Mouse (Mus musculus): ENCODE measurements at regions not wholly inside any gene's neighbourhood (a gene's known extent, or its start where the extent isn't known, plus 50 kb on each side); places are given as distances from the start of the nearest gene placed in this dataset.

DNA sequence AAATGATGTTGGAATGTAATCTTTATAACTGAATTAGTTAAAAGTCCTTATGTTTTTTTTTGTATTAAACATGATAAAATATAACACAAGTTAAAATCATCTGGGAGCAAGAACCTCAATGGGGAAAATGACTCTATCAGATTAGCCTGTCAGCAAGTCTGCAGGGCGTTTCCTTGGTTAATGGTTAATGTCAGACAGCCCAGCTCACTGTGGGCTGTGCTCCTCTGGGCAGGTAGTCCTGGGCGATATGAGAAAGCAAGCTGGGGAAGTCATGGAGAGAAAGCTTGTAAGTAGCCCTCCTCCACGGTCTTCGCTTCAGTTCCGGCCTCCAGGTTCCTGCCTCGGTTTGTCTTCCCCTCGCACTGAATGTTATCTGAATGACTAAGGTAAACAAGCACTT is 379.0 kb upstream of the Prickle1 start:
- in situ Hi-C loops (cut with MboI, MseI), result no loop called here

DNA sequence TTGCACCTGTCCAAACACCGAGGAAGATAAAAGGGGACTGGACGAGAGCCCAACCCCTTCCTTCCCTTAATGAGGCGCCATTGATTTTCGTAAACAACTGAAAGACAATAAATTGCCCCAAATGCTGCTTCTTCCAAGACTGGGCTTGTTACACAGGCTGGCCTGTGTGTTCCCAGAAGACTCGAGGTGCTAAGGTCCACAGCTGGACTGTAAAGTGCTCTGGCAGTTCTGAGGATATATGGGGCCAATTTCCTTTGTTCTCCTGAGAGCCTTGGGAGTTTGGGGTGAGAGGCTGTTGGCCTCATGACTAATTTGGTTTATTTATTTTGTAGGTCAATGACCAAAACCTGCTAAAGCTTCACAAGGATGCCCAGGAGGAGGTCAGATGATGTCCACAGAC is 377.3 kb upstream of the Prickle1 start:
- in situ Hi-C loops (cut with MboI, MseI), result no loop called here

DNA sequence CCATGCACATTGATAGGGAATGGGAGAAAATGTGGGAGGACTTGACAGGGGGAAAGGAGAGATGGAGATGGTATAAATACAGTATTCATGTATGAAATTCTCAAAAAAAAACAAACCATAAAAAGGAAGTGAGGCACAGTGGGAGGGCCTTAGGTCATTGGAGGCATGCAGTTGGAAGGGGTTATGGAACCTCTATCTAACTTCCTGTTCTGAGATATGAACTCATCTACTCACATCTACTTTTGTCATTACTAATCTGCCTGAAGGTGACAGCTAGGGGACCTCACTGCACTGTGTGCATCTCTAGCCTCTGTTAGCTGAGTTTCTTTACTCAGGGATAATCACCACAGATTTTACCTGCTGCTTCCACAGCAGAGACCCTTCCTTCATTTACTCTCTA is 366.3 kb upstream of the Prickle1 start:
- in situ Hi-C loops (cut with MboI, MseI), result no loop called here

DNA sequence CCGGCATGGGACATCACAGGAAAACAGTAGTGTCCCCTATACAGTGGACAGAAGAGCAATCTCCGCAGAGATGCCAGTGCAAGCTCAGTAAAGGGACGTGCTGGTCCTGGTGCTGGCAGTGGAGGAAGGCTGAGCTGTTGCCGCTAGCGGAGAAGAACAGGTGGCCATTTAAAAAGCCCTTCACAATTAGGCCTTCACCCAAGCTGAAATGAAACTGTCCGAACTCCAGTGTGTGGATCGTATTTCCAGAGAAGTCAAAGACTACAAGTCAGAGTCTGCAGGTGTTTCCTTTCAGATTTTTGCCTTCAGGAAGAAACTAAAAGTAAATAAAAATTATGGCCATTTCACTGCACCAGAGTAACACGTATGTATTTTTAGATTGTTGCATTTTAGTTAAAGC is 364.2 kb upstream of the Prickle1 start:
- in situ Hi-C loops (cut with MboI, MseI), result no loop called here

DNA sequence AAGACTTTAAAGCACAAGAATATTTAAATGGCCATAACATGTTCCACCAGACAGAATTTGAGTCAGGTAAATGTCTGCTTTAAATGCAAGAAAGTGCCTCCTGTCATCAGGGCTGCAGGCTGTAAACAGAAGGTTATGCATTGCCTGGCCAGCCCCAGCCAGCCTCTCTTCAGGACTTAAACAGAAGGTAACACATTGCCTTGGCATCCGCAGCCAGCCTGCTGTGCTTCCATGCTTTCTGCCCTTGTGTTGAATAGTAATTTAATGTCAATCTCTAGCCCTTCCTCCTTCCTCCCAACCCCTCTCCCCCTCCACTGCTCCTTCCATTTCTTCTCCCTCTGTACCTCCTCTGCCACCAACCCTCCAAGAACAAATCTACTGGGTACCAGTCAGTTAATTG is 362.4 kb upstream of the Prickle1 start:
- in situ Hi-C loops (cut with MboI, MseI), result no loop called here

DNA sequence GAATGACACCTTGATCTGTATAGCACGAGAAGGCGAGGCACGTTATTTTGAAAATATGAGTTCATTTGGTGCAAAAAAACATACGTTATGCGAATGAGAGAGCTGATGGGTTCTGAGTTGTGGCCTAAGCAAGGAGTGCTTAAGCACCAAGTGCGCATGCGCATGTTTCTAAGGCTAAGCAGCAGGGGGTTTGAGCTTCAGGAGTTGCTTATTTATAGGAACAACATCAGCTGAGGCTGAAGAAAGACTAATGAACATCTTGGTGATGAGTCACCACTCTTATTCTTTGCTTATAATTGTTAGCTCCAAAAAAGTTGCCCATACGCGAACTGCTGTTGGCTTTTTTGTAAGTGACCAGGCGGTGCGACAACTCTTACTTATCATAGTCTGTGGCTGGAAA is 361.1 kb upstream of the Prickle1 start:
- in situ Hi-C loops (cut with MboI, MseI), result no loop called here

DNA sequence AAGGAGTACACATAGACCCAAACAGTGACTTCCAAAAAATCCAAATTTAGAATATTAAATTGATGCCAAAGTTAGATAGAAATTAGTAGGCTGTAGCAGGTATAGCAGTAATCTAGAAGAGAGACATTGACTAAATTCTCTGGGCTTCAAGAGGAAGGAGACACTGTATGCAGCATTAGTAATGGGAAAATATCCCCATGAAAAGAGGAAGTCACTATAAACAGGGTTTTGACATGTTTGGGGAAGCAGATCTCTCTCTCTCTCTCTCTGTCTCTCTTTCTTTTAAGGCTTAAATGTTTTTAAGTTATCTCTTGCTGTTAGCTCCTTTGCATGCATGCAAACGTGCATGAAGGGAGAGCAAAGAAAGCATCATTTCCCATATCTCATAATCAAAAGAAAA is 357.9 kb upstream of the Prickle1 start:
- in situ Hi-C loops (cut with MboI, MseI), result no loop called here

DNA sequence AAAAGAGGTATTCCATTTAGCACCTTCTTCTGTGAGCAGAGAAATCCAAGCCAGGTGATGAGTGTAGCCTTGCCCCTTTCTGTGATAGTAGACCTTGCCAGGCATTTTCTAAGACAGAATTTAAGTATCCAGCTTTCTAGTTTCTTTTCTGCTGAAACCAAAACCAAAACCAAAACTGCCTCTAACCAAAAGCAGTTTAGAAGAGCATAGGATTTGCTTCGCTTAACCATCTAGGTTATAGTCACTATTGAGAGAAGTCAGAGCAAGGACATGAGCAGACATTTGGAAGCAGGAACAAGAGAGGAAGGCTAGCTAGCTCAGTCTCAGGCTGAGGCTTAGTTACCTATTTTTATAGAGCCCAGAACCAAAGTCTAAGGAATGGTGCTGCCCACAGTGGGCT is 354.8 kb upstream of the Prickle1 start:
- in situ Hi-C loops (cut with MboI, MseI), result no loop called here

DNA sequence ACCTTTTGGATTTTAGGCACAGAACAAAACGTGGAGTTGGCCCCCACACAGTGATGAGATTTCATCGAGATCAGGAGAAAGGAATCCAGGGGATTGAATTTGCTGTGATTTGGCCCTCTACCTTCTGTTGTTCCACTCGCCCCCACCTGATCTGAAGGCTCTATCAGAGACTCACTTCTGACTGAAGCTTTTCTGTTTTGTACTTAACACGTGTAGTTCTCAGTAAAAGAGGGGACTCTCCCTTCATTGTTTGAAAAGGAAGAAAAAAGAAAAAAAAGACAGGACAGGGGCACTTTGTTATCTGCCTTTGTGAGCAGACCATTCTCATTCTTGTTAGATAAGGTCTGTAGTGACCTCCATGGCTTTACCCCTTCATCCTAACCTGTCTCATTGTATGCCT is 353.2 kb upstream of the Prickle1 start:
- in situ Hi-C loops (cut with MboI, MseI), result no loop called here

DNA sequence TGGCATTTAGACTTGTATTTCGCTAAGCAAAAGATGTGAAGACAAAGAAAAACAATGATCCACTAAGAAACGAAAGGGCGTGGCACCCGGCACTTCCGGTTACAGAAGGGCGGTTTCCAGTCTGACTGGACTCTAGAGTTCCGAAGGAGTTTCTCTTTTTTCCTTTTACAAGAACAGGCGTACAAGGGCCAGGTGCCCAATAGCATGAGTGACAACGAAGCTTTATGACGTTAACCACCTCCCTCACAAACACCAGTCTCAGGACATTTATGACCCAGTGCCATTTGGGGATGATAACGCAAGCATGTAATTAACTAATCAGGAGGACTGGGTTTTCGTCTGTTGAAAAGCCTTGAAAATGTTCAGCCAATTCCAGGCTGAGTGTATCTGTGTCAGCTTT is 347.9 kb upstream of the Prickle1 start:
- in situ Hi-C loops (cut with MboI, MseI), result no loop called here

DNA sequence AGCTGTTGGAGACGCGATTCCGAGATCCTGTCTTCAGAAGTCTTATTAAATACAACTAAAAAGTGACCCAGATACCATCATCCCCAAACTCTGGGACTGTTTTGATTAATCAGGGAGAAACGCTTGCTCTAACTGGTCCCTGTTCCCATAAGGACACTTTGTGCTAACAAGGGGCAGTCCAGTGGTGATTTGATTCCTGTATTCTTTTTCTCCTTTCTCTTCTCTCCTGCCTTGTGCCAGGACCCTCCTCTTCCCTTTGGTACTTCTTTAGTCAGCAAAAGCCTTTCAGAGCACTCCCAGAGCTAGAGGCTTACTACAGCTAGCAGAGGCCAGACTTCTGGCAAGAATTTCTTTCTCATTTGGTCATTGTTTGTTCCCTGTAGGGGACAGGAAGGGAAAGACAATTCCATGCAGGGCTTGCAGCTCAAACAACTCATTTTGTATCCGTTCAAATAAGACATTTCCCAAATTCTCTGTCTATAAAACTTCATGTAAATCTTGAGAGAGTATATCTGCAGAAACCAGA is 337.3 kb upstream of the Prickle1 start:
- in situ Hi-C loops (cut with MboI, MseI), result no loop called here

DNA sequence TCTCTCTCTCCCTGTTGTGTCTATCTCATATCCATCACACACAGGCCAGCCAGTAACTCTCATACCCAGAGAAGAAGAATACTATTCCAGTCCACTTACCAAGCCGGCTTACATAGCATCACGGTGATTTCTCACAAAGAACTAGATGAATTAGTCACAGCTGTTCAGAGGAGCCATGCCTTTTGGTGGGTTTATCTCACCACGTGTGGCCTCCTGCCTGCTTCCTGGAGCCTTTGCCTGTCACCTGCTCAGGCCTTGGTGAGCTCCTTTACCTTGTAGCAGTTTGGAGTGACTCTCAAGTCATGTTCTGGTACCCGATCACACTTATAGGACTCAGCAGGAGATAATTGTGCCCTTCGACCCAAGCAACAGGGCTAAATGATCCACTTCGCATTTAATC is 331.2 kb upstream of the Prickle1 start:
- in situ Hi-C loops (cut with MboI, MseI), result no loop called here

DNA sequence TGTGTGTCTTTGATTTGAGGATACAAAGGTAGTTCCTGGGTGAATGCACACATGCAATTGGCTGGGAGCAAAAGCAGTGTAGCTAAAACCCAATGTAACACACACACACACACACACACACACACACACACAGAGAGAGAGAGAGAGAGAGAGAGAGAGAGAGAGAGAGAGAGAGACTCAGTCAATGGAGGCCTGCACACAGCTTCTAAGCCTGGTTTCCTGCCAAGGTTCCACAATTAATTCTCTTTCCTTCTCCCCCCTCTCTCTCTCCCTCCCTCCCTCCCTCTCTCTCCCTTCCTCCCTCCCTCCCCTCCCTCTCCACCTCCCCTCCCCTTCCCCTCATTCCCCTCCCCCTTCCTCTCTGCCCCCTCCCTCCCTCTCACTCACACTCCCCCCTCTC is 330.6 kb upstream of the Prickle1 start:
- in situ Hi-C loops (cut with MboI, MseI), result no loop called here

DNA sequence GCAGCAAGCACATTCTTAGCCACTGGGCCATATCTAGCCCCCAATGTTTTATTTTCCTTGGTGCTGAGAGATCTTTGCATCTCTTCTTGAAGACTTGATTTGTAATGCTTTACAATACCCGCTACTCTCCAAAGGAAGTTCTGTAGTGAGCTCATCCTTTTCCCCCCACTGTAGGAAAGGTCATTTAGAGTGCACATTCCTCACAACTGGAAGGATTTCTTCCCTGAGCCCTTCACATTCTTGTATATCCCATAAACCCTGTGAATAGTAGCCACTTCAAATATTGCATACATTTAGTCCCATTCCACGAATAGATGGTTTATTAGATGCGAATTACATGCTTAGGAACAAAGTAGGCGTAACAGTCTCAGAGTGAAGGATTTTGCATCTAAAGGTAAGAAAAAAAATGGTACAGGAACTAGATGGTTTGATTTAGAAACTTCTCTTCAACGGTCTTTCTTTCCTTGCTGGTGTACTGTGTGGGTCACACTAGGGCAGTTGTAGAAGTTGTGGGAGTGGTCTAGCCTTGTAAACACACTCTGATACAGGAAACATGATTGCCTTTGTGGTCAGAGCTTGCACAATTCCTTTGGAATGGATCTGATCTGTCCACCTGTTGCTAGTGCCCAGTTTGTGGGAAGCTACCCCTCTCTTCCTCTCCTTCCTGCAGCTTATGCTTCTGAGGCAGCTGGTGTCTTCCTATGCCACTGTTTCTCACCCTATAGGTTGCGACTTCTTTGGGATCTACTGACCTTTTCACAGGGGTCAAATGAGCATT is 326.0 kb upstream of the Prickle1 start:
- in situ Hi-C loops (cut with MboI, MseI), result no loop called here

DNA sequence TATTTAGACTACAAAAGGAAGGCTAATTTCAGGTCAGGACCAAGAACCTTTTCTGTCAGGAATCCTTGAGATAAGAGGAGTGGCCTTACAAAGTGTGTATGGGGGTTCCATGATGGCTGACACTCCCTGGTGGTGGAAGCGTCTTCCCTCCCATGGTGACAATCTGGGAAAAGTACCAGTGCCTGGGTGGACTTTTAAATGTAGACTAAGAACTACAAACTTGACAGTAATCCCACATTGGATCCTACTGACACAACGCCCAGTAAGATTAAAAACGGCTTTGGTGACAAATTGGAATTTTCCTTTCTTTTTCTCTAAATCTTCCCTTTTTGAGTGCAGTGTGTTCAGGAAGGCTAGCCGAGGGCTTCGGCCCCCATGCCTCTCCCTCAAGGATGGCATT is 325.3 kb upstream of the Prickle1 start:
- in situ Hi-C loops (cut with MboI, MseI), result no loop called here

DNA sequence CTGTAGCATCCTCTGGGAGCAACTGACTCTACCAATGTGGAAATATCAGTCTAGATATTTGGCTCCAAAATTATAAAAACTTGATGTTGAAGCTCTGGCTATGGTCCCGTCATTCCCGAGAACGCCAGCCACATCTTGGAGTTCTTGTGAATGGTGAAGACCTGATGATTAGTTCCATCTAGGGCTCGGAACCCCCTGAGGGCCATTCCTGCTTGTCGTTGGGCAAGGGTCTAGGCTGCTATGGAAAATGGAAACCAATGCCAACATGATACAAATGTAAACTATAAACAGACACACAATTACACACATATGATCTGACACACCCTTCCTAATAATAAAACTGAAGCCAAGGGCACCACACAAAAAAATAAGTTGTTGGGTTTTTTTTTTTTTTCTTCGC is 323.9 kb upstream of the Prickle1 start:
- in situ Hi-C loops (cut with MboI, MseI), result no loop called here

DNA sequence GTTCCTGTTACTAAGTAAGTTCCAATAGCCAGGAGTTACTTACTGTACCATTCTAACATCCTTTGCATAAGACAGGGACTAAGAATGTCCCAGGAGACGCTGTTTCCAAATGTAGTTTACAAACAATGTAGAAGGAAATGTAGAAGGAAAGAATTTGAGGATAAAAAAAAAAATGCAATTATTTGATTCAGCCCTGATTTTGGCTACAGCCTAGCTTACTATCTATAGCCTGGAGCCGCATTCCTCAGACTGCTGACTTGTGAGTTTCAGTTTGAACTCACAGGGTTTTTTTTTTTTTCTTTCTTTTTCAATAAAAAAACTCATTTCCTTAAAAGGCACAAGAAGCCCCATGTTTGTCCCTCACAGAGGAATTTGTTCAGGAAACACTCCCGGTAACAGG is 321.2 kb upstream of the Prickle1 start:
- in situ Hi-C loops (cut with MboI, MseI), result no loop called here

DNA sequence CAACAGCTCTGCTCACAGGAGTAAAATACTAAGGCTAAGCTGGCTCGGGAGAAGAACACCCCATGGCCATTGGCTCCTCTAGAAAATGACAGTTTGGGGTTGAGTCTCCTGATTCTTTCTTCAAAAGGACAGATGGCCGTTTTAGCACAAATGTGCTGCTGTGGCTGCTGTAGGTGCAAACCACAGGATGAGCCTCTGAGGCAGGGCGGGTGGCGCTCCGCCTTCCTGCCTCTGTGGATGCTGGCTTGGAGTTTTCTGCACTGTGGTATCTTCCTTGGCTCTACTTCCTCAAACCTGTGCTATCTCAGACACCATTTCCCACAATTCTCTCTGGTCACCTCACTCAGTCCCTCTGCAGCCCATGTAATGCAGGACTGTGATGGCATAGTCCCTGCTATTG is 317.8 kb upstream of the Prickle1 start:
- in situ Hi-C loops (cut with MboI, MseI), result no loop called here

DNA sequence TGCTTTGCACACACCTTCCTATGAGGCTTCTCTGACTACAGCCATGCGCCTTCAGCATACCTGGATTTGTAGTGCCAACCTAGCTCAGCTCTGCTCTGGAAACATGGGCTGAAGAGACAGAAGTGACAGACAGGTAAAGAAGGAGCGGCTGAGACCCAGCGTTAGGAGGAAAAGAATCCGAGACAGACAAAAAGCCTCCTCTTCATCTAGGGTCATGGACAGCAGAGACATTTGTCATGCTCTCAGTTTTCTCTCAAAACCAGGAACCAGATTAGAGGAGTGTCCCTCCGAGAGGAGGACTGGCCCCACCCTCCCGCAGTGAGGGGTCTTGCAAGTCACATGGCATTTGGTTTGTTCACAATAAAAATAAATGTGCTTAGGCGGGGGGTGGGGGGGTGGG is 317.4 kb upstream of the Prickle1 start:
- in situ Hi-C loops (cut with MboI, MseI), result no loop called here

DNA sequence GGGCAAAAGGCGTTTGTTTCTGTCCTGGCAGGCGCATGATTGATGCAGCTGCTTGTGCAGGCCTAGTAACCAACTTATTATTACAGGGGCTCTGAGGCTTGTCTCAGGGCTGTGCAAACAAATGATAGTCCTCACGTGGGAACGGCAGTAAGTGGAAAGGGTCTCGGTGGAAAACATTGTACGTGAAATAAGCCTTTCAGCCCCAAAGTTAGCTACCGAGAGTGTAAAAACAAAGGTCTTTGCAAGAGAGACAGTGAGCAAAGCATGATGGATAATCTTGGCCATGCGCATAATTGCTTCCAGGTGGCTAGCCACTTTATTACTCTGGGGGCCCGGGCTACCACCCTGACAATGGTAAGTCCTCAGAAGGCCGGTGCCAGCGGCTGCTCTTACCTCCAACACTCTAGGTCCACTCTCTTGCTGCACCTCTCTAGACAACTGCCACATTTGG is 315.3 kb upstream of the Prickle1 start:
- in situ Hi-C loops (cut with MboI, MseI), result no loop called here

DNA sequence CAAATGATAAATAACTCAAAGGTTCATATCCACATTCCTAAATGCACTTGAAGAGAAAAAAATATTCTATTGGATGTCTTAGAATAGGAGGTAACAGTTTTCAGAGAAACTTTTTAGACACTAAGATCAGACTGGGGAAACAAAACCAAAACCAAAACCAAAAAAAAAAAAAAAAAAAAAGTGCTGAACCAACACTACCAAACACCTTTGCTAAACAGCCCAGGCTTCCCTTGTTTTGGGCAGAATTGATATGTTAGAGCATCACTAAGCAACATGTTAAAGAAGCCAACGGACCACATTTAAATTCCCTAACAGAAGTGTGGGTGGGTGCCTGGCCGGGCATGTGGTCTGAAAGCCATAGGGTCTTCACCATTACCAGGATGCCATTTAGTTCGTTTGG is 314.5 kb upstream of the Prickle1 start:
- in situ Hi-C loops (cut with MboI, MseI), result no loop called here

DNA sequence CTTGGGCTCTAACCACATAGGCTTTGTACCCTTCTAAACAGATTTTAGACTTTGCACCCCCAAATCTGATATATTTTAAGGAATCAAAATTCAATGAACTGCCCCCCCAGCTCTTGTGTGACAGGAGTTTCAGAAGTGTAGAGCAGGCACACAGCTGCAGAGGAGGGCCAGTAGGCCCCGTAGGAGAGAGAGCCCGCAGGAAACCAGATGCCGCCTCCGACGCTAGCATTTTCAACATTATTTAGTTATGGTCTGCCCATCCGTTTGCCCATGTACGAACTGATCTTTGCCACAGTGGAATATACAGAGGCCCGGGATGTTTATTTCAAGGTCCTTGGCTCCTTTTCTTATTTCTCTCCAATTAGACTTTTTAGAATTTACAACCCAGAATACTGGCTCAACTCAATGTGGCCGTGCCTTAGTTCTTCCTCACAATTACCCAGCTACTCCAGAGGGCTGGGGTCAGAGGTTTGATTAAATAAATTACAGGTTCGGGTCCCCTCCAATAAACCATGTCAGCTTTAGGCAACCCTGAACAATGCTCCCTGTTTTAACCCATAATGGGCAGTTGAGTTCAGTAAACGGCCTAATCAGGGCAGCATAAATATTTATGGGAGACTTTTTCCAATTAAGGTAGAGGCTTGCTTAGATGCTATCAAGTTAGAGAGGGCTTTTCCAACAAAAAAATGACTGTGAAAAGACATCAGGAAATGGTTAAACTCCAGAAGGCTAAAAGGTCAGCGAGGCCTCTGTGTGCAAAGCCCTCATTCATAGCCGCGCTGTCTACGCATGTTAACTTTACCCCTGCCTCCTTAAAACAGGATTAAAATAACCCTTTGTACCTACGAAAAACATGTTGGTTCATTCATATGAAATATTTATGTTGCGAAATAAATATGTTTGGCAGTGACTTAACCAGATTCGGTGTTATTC is 308.2 kb upstream of the Prickle1 start:
- in situ Hi-C loops (cut with MboI, MseI), result no loop called here

DNA sequence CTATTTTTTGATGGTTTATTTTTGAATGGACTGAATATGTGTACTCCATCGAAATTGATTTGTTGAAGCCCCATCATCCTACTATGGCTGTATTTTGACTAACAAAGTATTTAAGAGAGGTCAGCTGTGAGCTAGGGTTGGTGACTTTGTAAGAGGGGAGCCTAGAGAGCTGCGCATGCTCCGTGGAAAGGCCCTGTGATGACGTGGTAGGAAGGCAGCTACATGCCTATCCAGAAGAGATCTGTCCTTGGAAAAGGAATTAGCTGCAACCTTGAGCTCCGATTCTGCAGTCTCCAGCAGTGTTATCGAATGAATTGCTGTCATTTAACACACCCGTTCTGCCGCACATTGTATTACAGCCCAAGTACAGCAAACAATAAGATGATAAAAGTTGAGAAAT is 287.1 kb upstream of the Prickle1 start:
- in situ Hi-C loops (cut with MboI, MseI), result no loop called here
